Mouse (Mus musculus) central nervous system, embryonic 11.5 days (tissue): ENCODE data around the gene Mettl4. TPM values are rescaled to one million over a fixed set of nuclear protein-coding genes. Genes with fewer than 3 reads are reported as not detected.

Experiments
- polyA plus RNA-seq: library from polyadenylated mRNA; depleted of rRNA; stranded (reverse); fragments of >200 nt; gene quantifications from 2 replicates; pipeline ENCODE4 v1.2.3, GENCODE M21; 2012; rRNA removed

The Mettl4 gene
- polyA plus RNA-seq: 13.4 and 18.1 TPM in 2 replicates

GRCm38 (mm10) chr17:94749466-94750135 lies at the start of gene Mettl4:
Gene Mettl4 (minus strand): TSS chr17:94750019.

